Mouse (Mus musculus) neural tube, embryonic 13.5 days (tissue): Measurements from ENCODE around the gene Nkain1. TPM values are rescaled to one million over a fixed set of nuclear protein-coding genes. Genes with fewer than 3 reads are reported as not detected.
A peak's percentile ranks its signal among the peaks of the same experiment; 100 is the strongest.

Experiments
- ATAC-seq: fragments of 200-750 bp; cut with Nextera tagmentation; 2 replicates; pipeline ENCODE4 v1.8.0; 2017; ENCODE audit warnings: low read depth, mild to moderate bottlenecking, moderate TSS enrichment, moderate library complexity
- H3K27ac ChIP-seq: fragments of 300-500 bp; sonication (generic); replicated peaks from 2 replicates; pipeline ENCODE4 v1.5.1; 2015; ENCODE audit warnings: moderate library complexity, mild to moderate bottlenecking, inconsistent platforms
- H3K27me3 ChIP-seq: fragments of 300-500 bp; sonication (generic); 2 replicates; pipeline ENCODE4 v1.6.1; 2015; ENCODE audit warnings: mild to moderate bottlenecking, inconsistent platforms
- H3K36me3 ChIP-seq: fragments of 300-500 bp; sonication (generic); 2 replicates; pipeline ENCODE4 v1.6.1; 2015; ENCODE audit warnings: mild to moderate bottlenecking, inconsistent platforms
- H3K4me1 ChIP-seq: fragments of 300-500 bp; sonication (generic); replicated peaks from 2 replicates; pipeline ENCODE4 v1.6.1; 2015; ENCODE audit warnings: inconsistent platforms
- H3K4me2 ChIP-seq: fragments of 300-500 bp; sonication (generic); 2 replicates; pipeline ENCODE4 v1.6.1; 2015; ENCODE audit warnings: inconsistent platforms, mild to moderate bottlenecking, moderate library complexity
- H3K4me3 ChIP-seq: fragments of 300-500 bp; sonication (generic); 2 replicates; pipeline ENCODE4 v1.5.1; 2015; ENCODE audit warnings: mild to moderate bottlenecking, inconsistent platforms
- H3K9ac ChIP-seq: fragments of 300-500 bp; sonication (generic); 2 replicates; pipeline ENCODE4 v1.6.1; 2015; ENCODE audit warnings: moderate library complexity, mild to moderate bottlenecking, inconsistent platforms
- H3K9me3 ChIP-seq: fragments of 300-500 bp; sonication (generic); 2 replicates; pipeline ENCODE4 v1.6.1; 2016; ENCODE audit warnings: inconsistent platforms
- WGBS: fragments of 180-500 bp; shearing (Covaris S2); methylation state at CpG from one replicate; pipeline ENCODE4 v1.1.7; 2015; 5-methylcytosine and 5-hydroxymethylcytosine counted together
- polyA plus RNA-seq: library from polyadenylated mRNA; unstranded; fragments of >200 nt; fragmentation: Nextera tagmentation; extraction: Ambion mirVana; gene quantifications from 2 replicates; pipeline ENCODE4 v1.2.1, GENCODE M21; 2015

The Nkain1 gene
- polyA plus RNA-seq, result 10.6 and 11.8 TPM in 2 replicates

- Histone ChIP-seq H3K27ac (peak within 1 kb of the TSS; percentile 94), H3K4me2 (peak within 1 kb of the TSS; percentile 82), H3K4me3 (peak within 1 kb of the TSS; percentile 93), H3K9me3 (no peaks in the 10 kb centered on the region), H3K4me1 (peaks cover 51% of the 10 kb centered on the region), H3K36me3 (no peaks in the 10 kb centered on the region), H3K27me3 (peaks cover 2% of the 10 kb centered on the region; the same call in 1 of the 2 replicates), H3K9ac (peak within 1 kb of the TSS; percentile 98)
- 0% methylated on average over 11 of the region's 41 CpGs for whole genome bisulfite sequencing
- peak; percentile 70 for ATAC-seq
Measured at GRCm38 (mm10) chr4:130574048-130574413, at the start of gene Nkain1. Gene Nkain1 (minus strand): TSS chr4:130574173.

- H3K4me3 ChIP-seq, result no peak overlapping the region
- ATAC-seq, result no peak
- H3K9ac ChIP-seq, result no peak overlapping the region
- no peak overlapping the region for H3K4me2 ChIP-seq
- H3K4me1 ChIP-seq, result peaks cover 12% of the 10 kb centered on the region; the same call in 1 of the 2 replicates
- H3K27me3 ChIP-seq, result peaks cover 2% of the 10 kb centered on the region; the same call in 1 of the 2 replicates
- H3K36me3 ChIP-seq, result no peaks in the 10 kb centered on the region
- H3K27ac ChIP-seq, result peak overlapping the region; percentile 14; the same call in 1 of the 2 replicates
- no peaks in the 10 kb centered on the region for H3K9me3 ChIP-seq
- 43% methylated on average over 9 of the region's 9 CpGs for WGBS
Measured at GRCm38 (mm10) chr4:130578734-130579274, 4.8 kb upstream of the Nkain1 start.

GRCm38 (mm10) chr4:130577081-130577480 lies 3.1 kb upstream of the Nkain1 start:
- Histone ChIP-seq H3K4me3 (no peak overlapping the region), H3K4me1 (peaks cover 24% of the 10 kb centered on the region), H3K27ac (no peak overlapping the region), H3K9me3 (no peaks in the 10 kb centered on the region), H3K27me3 (peaks cover 2% of the 10 kb centered on the region; the same call in 1 of the 2 replicates), H3K4me2 (no peak overlapping the region), H3K9ac (no peak overlapping the region), H3K36me3 (no peaks in the 10 kb centered on the region)
- 64% methylated on average over 6 of the region's 6 CpGs for WGBS
- no peak for ATAC-seq

GRCm38 (mm10) chr4:130576247-130576931 lies 2.4 kb upstream of the Nkain1 start:
- Histone ChIP-seq H3K36me3 (no peaks in the 10 kb centered on the region), H3K4me2 (no peak overlapping the region), H3K27ac (no peak overlapping the region), H3K9ac (no peak overlapping the region), H3K4me3 (no peak overlapping the region), H3K4me1 (peaks cover 30% of the 10 kb centered on the region), H3K27me3 (peaks cover 2% of the 10 kb centered on the region; the same call in 1 of the 2 replicates), H3K9me3 (no peaks in the 10 kb centered on the region)
- ATAC-seq, result no peak
- 58% methylated on average over 13 of the region's 13 CpGs for WGBS

- H3K4me3 ChIP-seq, result no peak overlapping the region
- no peak overlapping the region for H3K4me2 ChIP-seq
- H3K9me3 ChIP-seq, result no peaks in the 10 kb centered on the region
- peaks cover 39% of the 10 kb centered on the region for H3K4me1 ChIP-seq
- H3K9ac ChIP-seq, result no peak overlapping the region
- H3K36me3 ChIP-seq, result no peaks in the 10 kb centered on the region
- 91% methylated on average over 3 of the region's 3 CpGs for WGBS
- ATAC-seq, result no peak
- peaks cover 2% of the 10 kb centered on the region; the same call in 1 of the 2 replicates for H3K27me3 ChIP-seq
- no peak overlapping the region for H3K27ac ChIP-seq
Measured at GRCm38 (mm10) chr4:130575533-130575932, 1.6 kb upstream of the Nkain1 start.

- H3K4me2 ChIP-seq, result no peak overlapping the region
- WGBS, result 73% methylated on average over 7 of the region's 7 CpGs
- no peak overlapping the region for H3K27ac ChIP-seq
- no peaks in the 10 kb centered on the region for H3K36me3 ChIP-seq
- no peak for ATAC-seq
- H3K27me3 ChIP-seq, result peaks cover 2% of the 10 kb centered on the region; the same call in 1 of the 2 replicates
- no peak overlapping the region for H3K9ac ChIP-seq
- peaks cover 45% of the 10 kb centered on the region for H3K4me1 ChIP-seq
- no peak overlapping the region for H3K4me3 ChIP-seq
- H3K9me3 ChIP-seq, result no peaks in the 10 kb centered on the region
Measured at GRCm38 (mm10) chr4:130574861-130575460, 988 bp upstream of the Nkain1 start.

- Histone ChIP-seq H3K4me2 (peak overlapping the region; percentile 82), H3K27ac (peak overlapping the region; percentile 94), H3K4me1 (peaks cover 52% of the 10 kb centered on the region), H3K4me3 (peak overlapping the region; percentile 93), H3K27me3 (peaks cover 2% of the 10 kb centered on the region; the same call in 1 of the 2 replicates), H3K9me3 (no peaks in the 10 kb centered on the region), H3K9ac (peak overlapping the region; percentile 98), H3K36me3 (no peaks in the 10 kb centered on the region)
- 1% methylated on average over 53 of the region's 76 CpGs for WGBS
- peak; percentile 51 for ATAC-seq
Measured at GRCm38 (mm10) chr4:130573351-130574047, 474 bp downstream of the Nkain1 start.

GRCm38 (mm10) chr4:130573012-130573350 lies 992 bp downstream of the Nkain1 start:
- peak overlapping the region; percentile 82 for H3K4me2 ChIP-seq
- peaks cover 2% of the 10 kb centered on the region; the same call in 1 of the 2 replicates for H3K27me3 ChIP-seq
- peak overlapping the region; percentile 94 for H3K27ac ChIP-seq
- no peaks in the 10 kb centered on the region for H3K36me3 ChIP-seq
- H3K9me3 ChIP-seq, result no peaks in the 10 kb centered on the region
- peak overlapping the region; percentile 98 for H3K9ac ChIP-seq
- under 1% methylated on average over 6 of the region's 6 CpGs for WGBS
- H3K4me1 ChIP-seq, result peaks cover 57% of the 10 kb centered on the region
- ATAC-seq, result peak; percentile 12; the same call in 1 of the 2 replicates
- H3K4me3 ChIP-seq, result peak overlapping the region; percentile 93

GRCm38 (mm10) chr4:130572545-130572944 lies 1.4 kb downstream of the Nkain1 start:
- peak overlapping the region; percentile 98 for H3K9ac ChIP-seq
- H3K4me2 ChIP-seq, result peak overlapping the region; percentile 82
- H3K4me1 ChIP-seq, result peaks cover 62% of the 10 kb centered on the region
- WGBS, result 28% methylated on average over 10 of the region's 10 CpGs
- no peak for ATAC-seq
- H3K9me3 ChIP-seq, result no peaks in the 10 kb centered on the region
- no peaks in the 10 kb centered on the region for H3K36me3 ChIP-seq
- H3K27me3 ChIP-seq, result peaks cover 2% of the 10 kb centered on the region; the same call in 1 of the 2 replicates
- peak overlapping the region; percentile 93 for H3K4me3 ChIP-seq
- H3K27ac ChIP-seq, result peak overlapping the region; percentile 94

GRCm38 (mm10) chr4:130570941-130571720 lies 2.8 kb downstream of the Nkain1 start:
- Histone ChIP-seq H3K9ac (peak overlapping the region; percentile 53), H3K4me3 (peak overlapping the region; percentile 93), H3K27me3 (peaks cover 5% of the 10 kb centered on the region; the same call in 1 of the 2 replicates), H3K4me2 (peak overlapping the region; percentile 82), H3K27ac (peak overlapping the region; percentile 83), H3K4me1 (peaks cover 68% of the 10 kb centered on the region), H3K36me3 (no peaks in the 10 kb centered on the region), H3K9me3 (no peaks in the 10 kb centered on the region)
- WGBS, result 28% methylated on average over 10 of the region's 10 CpGs
- no peak for ATAC-seq
